Mouse (Mus musculus) large intestine, adult 2 months (tissue): ENCODE measurements around the gene Zcwpw1. TPM values are rescaled to one million over a fixed set of nuclear protein-coding genes. Genes with fewer than 3 reads are reported as not detected.
A peak's percentile ranks its signal among the peaks of the same experiment; 100 is the strongest.

Source experiments
- DNase-seq: peaks from one replicate; pipeline ENCODE4 v3.0.0-alpha.2; 2012; ENCODE audit warnings: low read depth, low spot score
- WGBS: fragments of 180-500 bp; shearing (Covaris S2); methylation state at CpG from one replicate; pipeline ENCODE4 v1.1.7; 2018; 5-methylcytosine and 5-hydroxymethylcytosine counted together
- polyA plus RNA-seq: library from polyadenylated mRNA; depleted of rRNA; stranded (reverse); fragments of >200 nt; gene quantifications from 2 replicates; pipeline ENCODE4 v1.2.3, GENCODE M21; 2012

Gene Zcwpw1
- polyA plus RNA-seq, 1 experiment: 0.48 TPM

GRCm38 (mm10) chr5:137753111-137753832, 34.3 kb upstream of the Zcwpw1 start:
- WGBS: 57% methylated on average over 13 of the region's 13 CpGs
- no peak for DNase-seq

GRCm38 (mm10) chr5:137755425-137755824, 32.2 kb upstream of the Zcwpw1 start:
- DNase-seq: no peak
- 83% methylated on average over 5 of the region's 5 CpGs for WGBS

- WGBS: 75% methylated on average over 3 of the region's 3 CpGs
- DNase-seq: no peak
These were observed 31.5 kb upstream of the Zcwpw1 start for GRCm38 (mm10) chr5:137756106-137756505.

GRCm38 (mm10) chr5:137756882-137757661, 30.5 kb upstream of the Zcwpw1 start:
- DNase-seq: no peak
- 48% methylated on average over 10 of the region's 10 CpGs for WGBS

- 74% methylated on average over 6 of the region's 6 CpGs for WGBS
- DNase-seq: no peak
These were observed 29.7 kb upstream of the Zcwpw1 start for GRCm38 (mm10) chr5:137757887-137758286.

GRCm38 (mm10) chr5:137758921-137759534, 28.6 kb upstream of the Zcwpw1 start:
- WGBS: 86% methylated on average over 19 of the region's 19 CpGs
- DNase-seq: no peak

- peak; percentile 84 for DNase-seq
- 13% methylated on average over 4 of the region's 4 CpGs for WGBS
These were observed 27.6 kb upstream of the Zcwpw1 start for GRCm38 (mm10) chr5:137759971-137760412.

GRCm38 (mm10) chr5:137764609-137765340, 22.8 kb upstream of the Zcwpw1 start:
- 63% methylated on average over 9 of the region's 9 CpGs for WGBS
- DNase-seq: no peak

- no peak for DNase-seq
- WGBS: 73% methylated on average over 3 of the region's 3 CpGs
These were observed 21.3 kb upstream of the Zcwpw1 start for GRCm38 (mm10) chr5:137766270-137766669.

GRCm38 (mm10) chr5:137768475-137768874, 19.1 kb upstream of the Zcwpw1 start:
- DNase-seq: no peak
- WGBS: 82% methylated on average over 1 of the region's 1 CpGs

- 43% methylated on average over 2 of the region's 2 CpGs for WGBS
- DNase-seq: no peak
These were observed 16.9 kb upstream of the Zcwpw1 start for GRCm38 (mm10) chr5:137770709-137771108.

GRCm38 (mm10) chr5:137772755-137773154, 14.8 kb upstream of the Zcwpw1 start:
- DNase-seq: no peak

GRCm38 (mm10) chr5:137775587-137776290, 11.9 kb upstream of the Zcwpw1 start:
- no peak for DNase-seq
- 95% methylated on average over 2 of the region's 2 CpGs for WGBS

GRCm38 (mm10) chr5:137776408-137776918, 11.1 kb upstream of the Zcwpw1 start:
- no peak for DNase-seq
- WGBS: 12% methylated on average over 5 of the region's 5 CpGs

GRCm38 (mm10) chr5:137777267-137777845, 10.2 kb upstream of the Zcwpw1 start:
- 30% methylated on average over 7 of the region's 7 CpGs for WGBS
- no peak for DNase-seq

GRCm38 (mm10) chr5:137778635-137779034, 9.0 kb upstream of the Zcwpw1 start, which contains the start of gene Ppp1r35:
Gene Ppp1r35, plus strand, starts transcription at chr5:137778849.
- DNase-seq: peak; percentile 90
- WGBS: under 1% methylated on average over 31 of the region's 31 CpGs

- under 1% methylated on average over 81 of the region's 83 CpGs for WGBS
- no peak for DNase-seq
These were observed 8.3 kb upstream of the Zcwpw1 start for GRCm38 (mm10) chr5:137779053-137779933.

GRCm38 (mm10) chr5:137781661-137782060, 5.9 kb upstream of the Zcwpw1 start:
- 80% methylated on average over 7 of the region's 7 CpGs for WGBS
- DNase-seq: no peak
